Mouse (Mus musculus): ENCODE results near the gene Slc13a3.

GRCm38 (mm10) chr2:165515178-165515728 lies 42.2 kb upstream of the Slc13a3 start:
- TF ChIP-seq POLR2A (IDR thresholded peaks at IDR 0.05; ENCODE audit: borderline replicate concordance, control insufficient read depth, low read depth, low read length) = no peak
- no peak for TF ChIP-seq CTCF (IDR thresholded peaks at IDR 0.05; ENCODE audit: control insufficient read depth, insufficient read depth, low read length)
